Mouse (Mus musculus): ENCODE data around the gene Camk1d. TPM values are rescaled to one million over a fixed set of nuclear protein-coding genes. Genes with fewer than 3 reads are reported as not detected.
"Not testable (repeated sequence)": the region's sequence is repeated elsewhere in the genome, so short reads cannot be mapped to it uniquely, and the experiment has no call there.

Camk1d gene
- polyA plus RNA-seq, 1 experiment from 2014 or later, result 2.1 TPM

GRCm38 (mm10) chr2:5566611-5567010 lies 147.7 kb downstream of the Camk1d start:
- Histone ChIP-seq H3K27ac (ENCODE audit: low read depth, low read length) (no peak overlapping the region), H3K27me3 (ENCODE audit: control insufficient read depth, insufficient read depth, low read length) (no peaks in the 10 kb centered on the region), H3K36me3 (ENCODE audit: control insufficient read depth, insufficient read depth, low read length) (no peaks in the 10 kb centered on the region), H3K9ac (ENCODE audit: low read length) (no peak overlapping the region), H3K4me1 (ENCODE audit: control insufficient read depth, insufficient read depth, low read length) (no peaks in the 10 kb centered on the region), H3K9me3 (ENCODE audit: control insufficient read depth, low read length) (no peaks in the 10 kb centered on the region), H3K4me3 (ENCODE audit: low read depth, low read length) (no peak overlapping the region), H3K4me2 (ENCODE audit: low read depth) (no peak overlapping the region)
- 86% methylated on average over 5 of the region's 5 CpGs for WGBS
- no peak for ATAC-seq (ENCODE audit: insufficient read depth, low FRiP score, low TSS enrichment)
- no peak for DNase-seq (ENCODE audit: low spot score)

GRCm38 (mm10) chr2:5563685-5564084 lies 150.6 kb downstream of the Camk1d start:
- Histone ChIP-seq H3K4me3 (ENCODE audit: low read depth, low read length) (no peak overlapping the region), H3K27ac (ENCODE audit: low read depth, low read length) (no peak overlapping the region), H3K4me2 (ENCODE audit: low read depth) (no peak overlapping the region), H3K36me3 (ENCODE audit: control insufficient read depth, insufficient read depth, low read length) (no peaks in the 10 kb centered on the region), H3K27me3 (ENCODE audit: control insufficient read depth, insufficient read depth, low read length) (no peaks in the 10 kb centered on the region), H3K9me3 (ENCODE audit: control insufficient read depth, low read length) (no peaks in the 10 kb centered on the region), H3K4me1 (ENCODE audit: control insufficient read depth, insufficient read depth, low read length) (no peaks in the 10 kb centered on the region), H3K9ac (ENCODE audit: low read length) (no peak overlapping the region)
- ATAC-seq (ENCODE audit: insufficient read depth, low FRiP score, low TSS enrichment) (no peak), DNase-seq (ENCODE audit: low spot score) (no peak)
- 84% methylated on average over 4 of the region's 4 CpGs for WGBS

GRCm38 (mm10) chr2:5561446-5561845 lies 152.9 kb downstream of the Camk1d start:
- Histone ChIP-seq H3K4me3 (ENCODE audit: low read depth, low read length) (no peak overlapping the region), H3K9me3 (ENCODE audit: control insufficient read depth, low read length) (no peaks in the 10 kb centered on the region), H3K27me3 (ENCODE audit: control insufficient read depth, insufficient read depth, low read length) (no peaks in the 10 kb centered on the region), H3K4me1 (ENCODE audit: control insufficient read depth, insufficient read depth, low read length) (no peaks in the 10 kb centered on the region), H3K36me3 (ENCODE audit: control insufficient read depth, insufficient read depth, low read length) (no peaks in the 10 kb centered on the region), H3K27ac (ENCODE audit: low read depth, low read length) (no peak overlapping the region), H3K4me2 (ENCODE audit: low read depth) (no peak overlapping the region), H3K9ac (ENCODE audit: low read length) (no peak overlapping the region)
- 84% methylated on average over 3 of the region's 3 CpGs for WGBS
- ATAC-seq (ENCODE audit: insufficient read depth, low FRiP score, low TSS enrichment), result no peak
- no peak for DNase-seq (ENCODE audit: low spot score)

DNA sequence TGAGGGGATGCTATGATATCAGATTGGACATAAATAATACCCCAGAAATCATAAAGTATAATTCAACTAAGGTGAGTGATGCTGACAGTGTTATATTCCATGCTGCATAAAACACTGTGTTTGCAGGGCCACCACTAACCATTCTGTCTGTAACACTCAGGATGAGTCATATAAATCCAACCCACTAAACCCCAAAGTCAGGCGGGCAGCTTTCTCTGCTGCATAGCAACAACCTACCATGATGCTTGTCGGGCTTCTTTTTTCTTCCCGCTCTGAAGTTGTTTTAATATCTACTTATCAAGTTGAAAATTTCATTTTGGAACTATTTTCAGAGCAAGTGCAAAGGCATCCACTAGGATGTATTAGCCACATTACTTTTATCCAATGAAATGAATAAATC lies 161.1 kb downstream of the Camk1d start:
- no peak overlapping the region for H3K9ac ChIP-seq (ENCODE audit: low read length)
- DNase-seq (ENCODE audit: low spot score), result no peak
- no peak for ATAC-seq (ENCODE audit: insufficient read depth, low FRiP score, low TSS enrichment)
- H3K27ac ChIP-seq (ENCODE audit: low read depth, low read length), result no peak overlapping the region
- H3K4me3 ChIP-seq (ENCODE audit: low read depth, low read length), result no peak overlapping the region
- H3K4me1 ChIP-seq (ENCODE audit: control insufficient read depth, insufficient read depth, low read length), result no peaks in the 10 kb centered on the region
- no peaks in the 10 kb centered on the region for H3K36me3 ChIP-seq (ENCODE audit: control insufficient read depth, insufficient read depth, low read length)
- no peaks in the 10 kb centered on the region for H3K27me3 ChIP-seq (ENCODE audit: control insufficient read depth, insufficient read depth, low read length)
- H3K9me3 ChIP-seq (ENCODE audit: control insufficient read depth, low read length), result no peaks in the 10 kb centered on the region
- WGBS, result 92% methylated on average over 3 of the region's 3 CpGs
- no peak overlapping the region for H3K4me2 ChIP-seq (ENCODE audit: low read depth)

DNA sequence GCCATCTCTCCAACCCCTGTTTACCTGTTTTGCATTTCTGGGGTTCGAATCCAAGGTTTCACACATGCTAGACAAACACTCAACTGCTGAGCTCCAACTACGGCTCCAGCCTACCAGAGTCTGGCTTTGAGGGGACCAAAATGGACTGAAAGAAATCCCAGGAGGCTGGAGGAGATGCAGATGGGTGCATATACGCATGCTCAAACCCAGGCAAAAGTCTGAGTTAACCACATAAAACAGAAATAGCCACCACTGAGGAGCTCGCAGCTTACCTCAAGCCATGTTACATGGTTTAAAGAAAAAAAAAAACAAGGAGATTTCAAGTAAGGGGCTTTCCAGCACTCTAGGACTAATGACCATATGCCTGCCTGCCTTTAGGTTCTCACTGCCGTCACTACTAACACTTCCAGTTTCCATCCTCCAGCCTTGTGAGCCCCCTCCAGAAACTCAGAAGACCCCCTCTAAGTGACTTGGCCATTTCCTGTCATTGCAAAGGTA lies 162.5 kb downstream of the Camk1d start:
- Histone ChIP-seq H3K27ac (ENCODE audit: low read depth, low read length) (no peak overlapping the region), H3K27me3 (ENCODE audit: control insufficient read depth, insufficient read depth, low read length) (no peaks in the 10 kb centered on the region), H3K9me3 (ENCODE audit: control insufficient read depth, low read length) (no peaks in the 10 kb centered on the region), H3K4me3 (ENCODE audit: low read depth, low read length) (no peak overlapping the region), H3K36me3 (ENCODE audit: control insufficient read depth, insufficient read depth, low read length) (no peaks in the 10 kb centered on the region), H3K4me2 (ENCODE audit: low read depth) (no peak overlapping the region), H3K9ac (ENCODE audit: low read length) (no peak overlapping the region), H3K4me1 (ENCODE audit: control insufficient read depth, insufficient read depth, low read length) (no peaks in the 10 kb centered on the region)
- 93% methylated on average over 5 of the region's 5 CpGs for WGBS
- no peak for DNase-seq (ENCODE audit: low spot score)
- ATAC-seq (ENCODE audit: insufficient read depth, low FRiP score, low TSS enrichment), result no peak

- H3K9ac ChIP-seq (ENCODE audit: low read length), result no peak overlapping the region
- no peaks in the 10 kb centered on the region for H3K27me3 ChIP-seq (ENCODE audit: control insufficient read depth, insufficient read depth, low read length)
- DNase-seq (ENCODE audit: low spot score) (no peak), ATAC-seq (ENCODE audit: insufficient read depth, low FRiP score, low TSS enrichment) (no peak)
- H3K4me1 ChIP-seq (ENCODE audit: control insufficient read depth, insufficient read depth, low read length), result no peaks in the 10 kb centered on the region
- no peak overlapping the region for H3K27ac ChIP-seq (ENCODE audit: low read depth, low read length)
- H3K4me2 ChIP-seq (ENCODE audit: low read depth), result no peak overlapping the region
- H3K4me3 ChIP-seq (ENCODE audit: low read depth, low read length), result no peak overlapping the region
- WGBS, result 94% methylated on average over 2 of the region's 2 CpGs
- H3K36me3 ChIP-seq (ENCODE audit: control insufficient read depth, insufficient read depth, low read length), result no peaks in the 10 kb centered on the region
- H3K9me3 ChIP-seq (ENCODE audit: control insufficient read depth, low read length), result no peaks in the 10 kb centered on the region
Measured at GRCm38 (mm10) chr2:5549334-5549733, 165.0 kb downstream of the Camk1d start.

DNA sequence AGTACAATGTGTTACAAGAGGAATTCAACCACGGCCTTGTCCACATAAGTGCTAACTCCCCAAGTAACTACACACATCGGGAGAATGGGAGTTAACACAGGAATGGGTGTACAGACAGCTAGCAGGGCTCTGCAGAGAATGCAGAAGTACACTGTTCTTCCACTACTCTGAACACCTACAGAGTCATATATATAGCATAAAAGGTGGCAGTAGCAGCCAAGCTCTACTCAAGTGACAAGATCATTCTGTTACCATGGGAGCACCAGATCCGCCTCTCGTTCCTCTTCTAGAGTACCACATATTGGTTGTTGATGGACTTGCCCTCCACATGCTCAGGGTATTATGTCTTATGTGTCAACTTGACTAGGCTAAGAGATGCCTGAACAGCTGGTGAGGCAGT lies 165.4 kb downstream of the Camk1d start:
- H3K27ac ChIP-seq (ENCODE audit: low read depth, low read length), result no peak overlapping the region
- H3K27me3 ChIP-seq (ENCODE audit: control insufficient read depth, insufficient read depth, low read length), result no peaks in the 10 kb centered on the region
- H3K9me3 ChIP-seq (ENCODE audit: control insufficient read depth, low read length), result no peaks in the 10 kb centered on the region
- WGBS, result 87% methylated on average over 4 of the region's 4 CpGs
- H3K4me3 ChIP-seq (ENCODE audit: low read depth, low read length), result no peak overlapping the region
- no peaks in the 10 kb centered on the region for H3K4me1 ChIP-seq (ENCODE audit: control insufficient read depth, insufficient read depth, low read length)
- no peak overlapping the region for H3K9ac ChIP-seq (ENCODE audit: low read length)
- DNase-seq (ENCODE audit: low spot score) (no peak), ATAC-seq (ENCODE audit: insufficient read depth, low FRiP score, low TSS enrichment) (no peak)
- H3K4me2 ChIP-seq (ENCODE audit: low read depth), result no peak overlapping the region
- no peaks in the 10 kb centered on the region for H3K36me3 ChIP-seq (ENCODE audit: control insufficient read depth, insufficient read depth, low read length)

- 81% methylated on average over 3 of the region's 3 CpGs for WGBS
- Histone ChIP-seq H3K9ac (ENCODE audit: low read length) (no peak overlapping the region), H3K4me2 (ENCODE audit: low read depth) (no peak overlapping the region), H3K9me3 (ENCODE audit: control insufficient read depth, low read length) (no peaks in the 10 kb centered on the region), H3K36me3 (ENCODE audit: control insufficient read depth, insufficient read depth, low read length) (no peaks in the 10 kb centered on the region), H3K27me3 (ENCODE audit: control insufficient read depth, insufficient read depth, low read length) (no peaks in the 10 kb centered on the region), H3K4me3 (ENCODE audit: low read depth, low read length) (no peak overlapping the region), H3K4me1 (ENCODE audit: control insufficient read depth, insufficient read depth, low read length) (no peaks in the 10 kb centered on the region), H3K27ac (ENCODE audit: low read depth, low read length) (no peak overlapping the region)
- ATAC-seq (ENCODE audit: insufficient read depth, low FRiP score, low TSS enrichment), result no peak
- no peak for DNase-seq (ENCODE audit: low spot score)
Measured at GRCm38 (mm10) chr2:5540870-5541269, 173.4 kb downstream of the Camk1d start.

- not testable (repeated sequence) for H3K27ac ChIP-seq (ENCODE audit: low read depth, low read length); H3K9ac ChIP-seq (ENCODE audit: low read length); H3K4me3 ChIP-seq (ENCODE audit: low read depth, low read length); H3K9me3 ChIP-seq (ENCODE audit: control insufficient read depth, low read length); H3K4me1 ChIP-seq (ENCODE audit: control insufficient read depth, insufficient read depth, low read length); DNase-seq (ENCODE audit: low spot score); H3K36me3 ChIP-seq (ENCODE audit: control insufficient read depth, insufficient read depth, low read length); H3K27me3 ChIP-seq (ENCODE audit: control insufficient read depth, insufficient read depth, low read length); ATAC-seq (ENCODE audit: insufficient read depth, low FRiP score, low TSS enrichment); H3K4me2 ChIP-seq (ENCODE audit: low read depth)
- WGBS, result 76% methylated on average over 3 of the region's 3 CpGs
Measured at GRCm38 (mm10) chr2:5539894-5540293, 174.4 kb downstream of the Camk1d start.
